Mouse (Mus musculus): ENCODE measurements around the gene Max. TPM values are rescaled to one million over a fixed set of nuclear protein-coding genes. Genes with fewer than 3 reads are reported as not detected.

The Max gene
- total and polyA plus RNA-seq, 3 experiments = 48.2 to 356 (median 164) TPM

DNA sequence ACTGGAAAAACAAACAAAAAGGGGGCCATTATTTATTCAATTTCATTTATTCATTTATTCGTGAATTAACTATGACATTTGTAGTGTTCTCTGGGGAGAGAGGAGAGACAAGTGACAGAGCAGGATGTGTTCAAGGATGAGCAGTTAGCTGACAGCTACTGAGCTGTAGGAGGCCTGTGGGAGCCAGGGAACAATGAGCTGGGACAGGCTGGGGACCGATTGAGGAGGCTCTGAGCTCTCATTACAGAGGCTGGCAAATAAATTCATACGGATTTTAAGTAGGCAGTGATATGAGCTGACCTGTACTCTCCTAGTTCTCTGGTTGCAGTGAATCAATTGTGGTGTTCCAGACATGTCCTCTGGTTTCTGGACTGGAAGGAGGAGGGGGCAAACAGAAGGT lies 70.8 kb downstream of the Max start:
- no peak for TF ChIP-seq GABPA (IDR thresholded peaks at IDR 0.05; ENCODE audit: low read depth, low read length)
- no peak for TF ChIP-seq CHD1 (IDR thresholded peaks at IDR 0.05; ENCODE audit: low read depth, low read length)
- no peak for TF ChIP-seq CHD2 (IDR thresholded peaks at IDR 0.05; ENCODE audit: low read length)
- TF ChIP-seq MXI1 (IDR thresholded peaks at IDR 0.05; ENCODE audit: low read depth, low read length) = no peak
- TF ChIP-seq POLR2A (IDR thresholded peaks at IDR 0.05; ENCODE audit: control insufficient read depth in 1 of 2, insufficient read depth in 1 of 2, low read depth in 1 of 2, low read length in 2 of 2, poor library complexity in 1 of 2) = no peak
- TF ChIP-seq MAX (IDR thresholded peaks at IDR 0.05; ENCODE audit: low read length) = no peak
- no peak for TF ChIP-seq MYB (IDR thresholded peaks at IDR 0.05; ENCODE audit: low read depth, low read length)
- no peak for TF ChIP-seq USF2 (IDR thresholded peaks at IDR 0.05; ENCODE audit: borderline replicate concordance in 1 of 2, insufficient read depth in 1 of 2, low read depth in 1 of 2, low read length in 2 of 2)
- TF ChIP-seq MAFK (IDR thresholded peaks at IDR 0.05; ENCODE audit: borderline replicate concordance, low read depth, low read length) = no peak
- TF ChIP-seq RCOR1 (IDR thresholded peaks at IDR 0.05; ENCODE audit: low read depth, low read length) = no peak
- no peak for TF ChIP-seq E2F4 (IDR thresholded peaks at IDR 0.05; ENCODE audit: borderline replicate concordance, low read depth, low read length)
- no peak for TF ChIP-seq ZMIZ1 (IDR thresholded peaks at IDR 0.05; ENCODE audit: low read depth, low read length)
- TF ChIP-seq ZKSCAN1 (IDR thresholded peaks at IDR 0.05; ENCODE audit: low read depth, low read length) = no peak
- TF ChIP-seq JUND (IDR thresholded peaks at IDR 0.05; ENCODE audit: low read depth, low read length) = no peak
- TF ChIP-seq USF1 (IDR thresholded peaks at IDR 0.05; ENCODE audit: low read depth, low read length) = no peak
- TF ChIP-seq MAZ (IDR thresholded peaks at IDR 0.05; ENCODE audit: low read depth, low read length) = no peak
- H3K9ac ChIP-seq (ENCODE audit: control insufficient read depth, low read depth, low read length, poor library complexity, severe bottlenecking) = no peak overlapping the region
- H3K79me2 ChIP-seq (ENCODE audit: control insufficient read depth, insufficient read depth, low read length, poor library complexity) = no peaks in the 10 kb centered on the region
- H3K27ac ChIP-seq (ENCODE audit: control insufficient read depth, low read depth, low read length) = no peak overlapping the region
- H3K9me3 ChIP-seq (replicated peaks; ENCODE audit: insufficient read depth, low read length) = no peaks in the 10 kb centered on the region
- H3K36me3 ChIP-seq (ENCODE audit: control insufficient read depth in 1 of 2, insufficient read depth in 2 of 2, low read length in 2 of 2) = peaks cover 0 to 3% of the 10 kb centered on the region in 2 experiments; a peak in 3 of 4 replicates
- no peak overlapping the region for H3K4me3 ChIP-seq (ENCODE audit: control insufficient read depth in 1 of 2, insufficient read depth in 1 of 2, low read depth in 2 of 2, low read length in 2 of 2)
- peaks cover 0 to 8% of the 10 kb centered on the region in 2 experiments; a peak in 1 of 4 replicates for H3K4me1 ChIP-seq (ENCODE audit: control insufficient read depth in 1 of 2, insufficient read depth in 2 of 2, low read length in 2 of 2)
- H3K27me3 ChIP-seq (ENCODE audit: control insufficient read depth in 1 of 2, insufficient read depth in 2 of 2, low read length in 2 of 2) = no peaks in the 10 kb centered on the region
- no peak for DNase-seq (ENCODE audit: low read depth, low spot score)

DNA sequence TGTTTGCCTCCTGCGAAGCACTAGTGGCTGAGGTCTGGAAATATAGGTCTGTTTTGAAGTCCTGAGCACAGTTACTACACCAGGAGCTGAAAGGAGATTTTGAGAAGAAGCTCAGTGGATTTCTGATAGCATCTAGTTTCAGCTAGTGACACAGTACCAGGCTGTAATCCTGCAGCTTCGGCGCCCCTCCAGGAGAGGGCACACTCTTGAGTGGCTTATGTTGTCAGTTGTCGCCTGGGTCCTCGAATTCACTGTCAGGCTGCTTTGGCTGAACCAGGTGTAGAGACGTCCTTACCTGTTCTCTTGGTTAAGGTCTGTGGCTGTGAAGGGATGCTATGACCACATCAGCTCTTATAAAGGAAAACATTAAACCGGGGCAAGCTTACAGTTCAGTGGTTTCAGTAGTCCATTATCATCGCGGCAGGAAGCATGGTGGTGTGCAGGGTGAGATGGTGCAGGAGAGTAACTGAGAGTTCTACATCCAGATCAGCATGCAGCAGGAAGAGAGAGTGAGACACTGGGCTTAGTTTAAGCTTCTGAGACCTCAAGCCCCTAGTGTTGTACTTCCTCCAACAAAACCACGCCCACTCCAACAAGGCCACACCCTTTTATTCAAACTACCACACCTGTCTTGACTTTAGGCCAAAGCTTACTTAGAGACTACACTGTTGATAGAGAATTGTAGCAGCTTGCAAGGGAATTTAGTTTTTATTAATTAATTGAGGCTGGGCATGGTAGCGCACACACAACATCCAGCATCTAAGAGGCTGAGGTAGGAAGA lies 72.4 kb downstream of the Max start:
- H3K27ac ChIP-seq (ENCODE audit: control insufficient read depth, low read depth, low read length) = no peak overlapping the region

More for the DNA sequence above, 72.4 kb downstream of the Max start:
- no peak overlapping the region for H3K4me3 ChIP-seq (ENCODE audit: control insufficient read depth in 1 of 2, insufficient read depth in 1 of 2, low read depth in 2 of 2, low read length in 2 of 2)
- H3K36me3 ChIP-seq (ENCODE audit: control insufficient read depth in 1 of 2, insufficient read depth in 2 of 2, low read length in 2 of 2) = peaks cover 0 to 3% of the 10 kb centered on the region in 2 experiments; a peak in 3 of 4 replicates
- H3K79me2 ChIP-seq (ENCODE audit: control insufficient read depth, insufficient read depth, low read length, poor library complexity) = no peaks in the 10 kb centered on the region
- TF ChIP-seq CTCF (IDR thresholded peaks at IDR 0.05 in 2 of 3, conservative IDR thresholded peaks at IDR 0.05 in 1 of 3; ENCODE audit: control insufficient read depth in 1 of 3, insufficient read depth in 1 of 3, low read depth in 2 of 3, low read length in 3 of 3, poor library complexity in 1 of 3, severe bottlenecking in 1 of 3) = peak in 2 of 3 experiments; percentile 22 to 42; a peak in 4 of 6 replicates
- TF ChIP-seq ZMIZ1 (IDR thresholded peaks at IDR 0.05; ENCODE audit: low read depth, low read length) = no peak
- H3K27me3 ChIP-seq (ENCODE audit: control insufficient read depth in 1 of 2, insufficient read depth in 2 of 2, low read length in 2 of 2) = no peaks in the 10 kb centered on the region
- H3K9ac ChIP-seq (ENCODE audit: control insufficient read depth, low read depth, low read length, poor library complexity, severe bottlenecking) = no peak overlapping the region
- peaks cover 0 to 8% of the 10 kb centered on the region in 2 experiments; a peak in 1 of 4 replicates for H3K4me1 ChIP-seq (ENCODE audit: control insufficient read depth in 1 of 2, insufficient read depth in 2 of 2, low read length in 2 of 2)
- peak; percentile 32 for DNase-seq (ENCODE audit: low read depth, low spot score)
- H3K9me3 ChIP-seq (replicated peaks; ENCODE audit: insufficient read depth, low read length) = no peaks in the 10 kb centered on the region

Data from MEL (cell line).